Mouse (Mus musculus): Measurements from ENCODE around the gene Tspan17. TPM values are rescaled to one million over a fixed set of nuclear protein-coding genes. Genes with fewer than 3 reads are reported as not detected.
A peak's percentile ranks its signal among the peaks of the same experiment; 100 is the strongest.

Gene Tspan17
- polyA plus RNA-seq, 1 experiment = 12.0 TPM

DNA sequence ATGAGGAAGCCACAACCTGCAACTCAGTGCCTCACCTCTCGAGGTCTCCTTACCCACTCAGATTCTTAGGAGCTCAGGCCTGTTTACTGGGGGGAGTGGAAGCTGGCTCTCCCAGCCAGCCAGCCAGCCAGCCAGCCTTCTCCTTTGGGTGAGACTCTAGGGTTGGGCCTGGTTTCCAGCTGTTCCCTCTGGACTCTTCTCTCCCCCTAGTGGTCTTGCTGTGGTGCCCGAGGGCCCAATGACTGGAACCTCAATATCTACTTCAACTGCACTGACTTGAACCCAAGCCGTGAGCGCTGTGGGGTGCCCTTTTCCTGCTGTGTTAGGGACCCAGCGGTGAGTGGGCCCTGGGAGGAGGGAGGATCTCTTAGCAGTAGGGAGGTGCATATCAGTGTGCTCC is 5.7 kb downstream of the Tspan17 start:
- TF ChIP-seq POLR2A (IDR thresholded peaks at IDR 0.05; ENCODE audit: borderline replicate concordance, control insufficient read depth, low read depth, low read length) (no peak), CTCF (IDR thresholded peaks at IDR 0.05; ENCODE audit: control insufficient read depth, insufficient read depth, low read length) (no peak)
- WGBS = 53% methylated on average over 5 of the region's 5 CpGs
- H3K4me3 ChIP-seq (replicated peaks; ENCODE audit: control insufficient read depth, low read depth, low read length) = no peak overlapping the region
- H3K4me1 ChIP-seq (ENCODE audit: control insufficient read depth, insufficient read depth, low read length) = no peaks in the 10 kb centered on the region
- H3K27ac ChIP-seq (ENCODE audit: control insufficient read depth, insufficient read depth, low read depth, low read length, poor library complexity) = no peak overlapping the region

GRCm38 (mm10) chr13:54797356-54797755 is 8.2 kb downstream of the Tspan17 start:
- 43% methylated on average over 4 of the region's 4 CpGs for WGBS
- TF ChIP-seq POLR2A (IDR thresholded peaks at IDR 0.05; ENCODE audit: borderline replicate concordance, control insufficient read depth, low read depth, low read length) (no peak), CTCF (IDR thresholded peaks at IDR 0.05; ENCODE audit: control insufficient read depth, insufficient read depth, low read length) (peak; percentile 67)
- Histone ChIP-seq H3K4me1 (ENCODE audit: control insufficient read depth, insufficient read depth, low read length) (no peaks in the 10 kb centered on the region), H3K27ac (ENCODE audit: control insufficient read depth, insufficient read depth, low read depth, low read length, poor library complexity) (no peak overlapping the region), H3K4me3 (replicated peaks; ENCODE audit: control insufficient read depth, low read depth, low read length) (no peak overlapping the region)

GRCm38 (mm10) chr13:54797861-54798643 is 8.9 kb downstream of the Tspan17 start:
- WGBS = 68% methylated on average over 16 of the region's 16 CpGs
- no peak overlapping the region for H3K4me3 ChIP-seq (replicated peaks; ENCODE audit: control insufficient read depth, low read depth, low read length)
- TF ChIP-seq CTCF (IDR thresholded peaks at IDR 0.05; ENCODE audit: control insufficient read depth, insufficient read depth, low read length) = no peak
- TF ChIP-seq POLR2A (IDR thresholded peaks at IDR 0.05; ENCODE audit: borderline replicate concordance, control insufficient read depth, low read depth, low read length) = no peak
- H3K4me1 ChIP-seq (ENCODE audit: control insufficient read depth, insufficient read depth, low read length) = no peaks in the 10 kb centered on the region
- H3K27ac ChIP-seq (ENCODE audit: control insufficient read depth, insufficient read depth, low read depth, low read length, poor library complexity) = no peak overlapping the region

DNA sequence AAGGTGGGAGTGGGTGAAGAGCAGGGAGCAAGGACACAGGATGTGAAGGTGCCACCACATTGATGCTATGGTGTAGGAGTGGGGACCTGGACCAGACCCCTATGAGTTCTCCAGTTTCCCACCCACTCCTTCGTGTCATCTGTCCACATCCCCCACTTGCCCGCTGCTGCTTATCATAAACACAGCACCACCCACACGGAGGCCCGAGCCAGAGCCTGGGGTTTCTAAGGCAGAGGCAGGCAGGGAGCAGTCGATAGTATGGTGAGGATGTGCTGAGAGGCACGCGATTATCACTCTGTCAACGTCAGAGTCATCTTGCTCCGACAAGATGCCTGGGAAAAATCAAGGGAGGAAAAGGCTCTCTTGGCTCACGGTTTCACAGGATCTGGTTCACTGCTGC is 9.6 kb downstream of the Tspan17 start:
- TF ChIP-seq CTCF (IDR thresholded peaks at IDR 0.05; ENCODE audit: control insufficient read depth, insufficient read depth, low read length) = no peak
- TF ChIP-seq POLR2A (IDR thresholded peaks at IDR 0.05; ENCODE audit: borderline replicate concordance, control insufficient read depth, low read depth, low read length) = no peak
- Histone ChIP-seq H3K27ac (ENCODE audit: control insufficient read depth, insufficient read depth, low read depth, low read length, poor library complexity) (no peak overlapping the region), H3K4me1 (ENCODE audit: control insufficient read depth, insufficient read depth, low read length) (no peaks in the 10 kb centered on the region), H3K4me3 (replicated peaks; ENCODE audit: control insufficient read depth, low read depth, low read length) (no peak overlapping the region)
- WGBS = 68% methylated on average over 10 of the region's 10 CpGs

GRCm38 (mm10) chr13:54799701-54800100 is 10.5 kb downstream of the Tspan17 start:
- Histone ChIP-seq H3K4me1 (ENCODE audit: control insufficient read depth, insufficient read depth, low read length) (no peaks in the 10 kb centered on the region), H3K4me3 (replicated peaks; ENCODE audit: control insufficient read depth, low read depth, low read length) (no peak overlapping the region), H3K27ac (ENCODE audit: control insufficient read depth, insufficient read depth, low read depth, low read length, poor library complexity) (no peak overlapping the region)
- TF ChIP-seq POLR2A (IDR thresholded peaks at IDR 0.05; ENCODE audit: borderline replicate concordance, control insufficient read depth, low read depth, low read length) (no peak), CTCF (IDR thresholded peaks at IDR 0.05; ENCODE audit: control insufficient read depth, insufficient read depth, low read length) (peak; percentile 95)
- 24% methylated on average over 9 of the region's 9 CpGs for WGBS

- 69% methylated on average over 4 of the region's 4 CpGs for WGBS
- TF ChIP-seq POLR2A (IDR thresholded peaks at IDR 0.05; ENCODE audit: borderline replicate concordance, control insufficient read depth, low read depth, low read length) (no peak), CTCF (IDR thresholded peaks at IDR 0.05; ENCODE audit: control insufficient read depth, insufficient read depth, low read length) (no peak)
- Histone ChIP-seq H3K4me3 (replicated peaks; ENCODE audit: control insufficient read depth, low read depth, low read length) (no peak overlapping the region), H3K27ac (ENCODE audit: control insufficient read depth, insufficient read depth, low read depth, low read length, poor library complexity) (no peak overlapping the region), H3K4me1 (ENCODE audit: control insufficient read depth, insufficient read depth, low read length) (no peaks in the 10 kb centered on the region)
Observed at GRCm38 (mm10) chr13:54800206-54800605, 11.0 kb downstream of the Tspan17 start.

GRCm38 (mm10) chr13:54803010-54803409 is 13.8 kb downstream of the Tspan17 start:
- H3K27ac ChIP-seq (ENCODE audit: control insufficient read depth, insufficient read depth, low read depth, low read length, poor library complexity) = no peak overlapping the region
- H3K4me3 ChIP-seq (replicated peaks; ENCODE audit: control insufficient read depth, low read depth, low read length) = no peak overlapping the region
- TF ChIP-seq CTCF (IDR thresholded peaks at IDR 0.05; ENCODE audit: control insufficient read depth, insufficient read depth, low read length) (peak; percentile 33; the same call in 1 of the 2 replicates), POLR2A (IDR thresholded peaks at IDR 0.05; ENCODE audit: borderline replicate concordance, control insufficient read depth, low read depth, low read length) (no peak)
- no peaks in the 10 kb centered on the region for H3K4me1 ChIP-seq (ENCODE audit: control insufficient read depth, insufficient read depth, low read length)
- 70% methylated on average over 6 of the region's 6 CpGs for WGBS

- TF ChIP-seq POLR2A (IDR thresholded peaks at IDR 0.05; ENCODE audit: borderline replicate concordance, control insufficient read depth, low read depth, low read length) (no peak), CTCF (IDR thresholded peaks at IDR 0.05; ENCODE audit: control insufficient read depth, insufficient read depth, low read length) (peak; percentile 35; the same call in 1 of the 2 replicates)
- Histone ChIP-seq H3K4me1 (ENCODE audit: control insufficient read depth, insufficient read depth, low read length) (no peaks in the 10 kb centered on the region), H3K4me3 (replicated peaks; ENCODE audit: control insufficient read depth, low read depth, low read length) (no peak overlapping the region), H3K27ac (ENCODE audit: control insufficient read depth, insufficient read depth, low read depth, low read length, poor library complexity) (no peak overlapping the region)
- 47% methylated on average over 21 of the region's 21 CpGs for WGBS
Observed at GRCm38 (mm10) chr13:54805134-54805838, 16.1 kb downstream of the Tspan17 start.

Measured in bone marrow, adult 2 months (tissue).